Mouse (Mus musculus) thymus, adult 2 months (tissue): ENCODE measurements around the gene Thsd7b. TPM values are rescaled to one million over a fixed set of nuclear protein-coding genes. Genes with fewer than 3 reads are reported as not detected.
"Not testable (repeated sequence)": the region's sequence is repeated elsewhere in the genome, so short reads cannot be mapped to it uniquely, and the experiment has no call there.

Experiments used
- DNase-seq: peaks from one replicate; pipeline ENCODE4 v3.0.0; 2021
- H3K27ac ChIP-seq: fragments of 200-500 bp; 2 replicates; pipeline ENCODE4 v1.5.1; 2012; ENCODE audit warnings: low read length, control low read depth; ENCODE audit not compliant: control insufficient read depth, insufficient read depth
- H3K27me3 ChIP-seq: fragments of 200-500 bp; 2 replicates; pipeline ENCODE4 v1.6.1; 2012; ENCODE audit warnings: mild to moderate bottlenecking, low read length, moderate library complexity, mixed read lengths; ENCODE audit not compliant: control insufficient read depth, insufficient read depth
- H3K36me3 ChIP-seq: fragments of 200-500 bp; 2 replicates; pipeline ENCODE4 v1.6.1; 2012; ENCODE audit warnings: mild to moderate bottlenecking, low read length, moderate library complexity; ENCODE audit not compliant: control insufficient read depth, insufficient read depth
- H3K4me1 ChIP-seq: fragments of 200-500 bp; replicated peaks from 2 replicates; pipeline ENCODE4 v1.6.1; 2012; ENCODE audit warnings: low read length; ENCODE audit not compliant: control insufficient read depth, insufficient read depth
- H3K4me3 ChIP-seq: fragments of 200-500 bp; 2 replicates; pipeline ENCODE4 v1.5.1; 2012; ENCODE audit warnings: mild to moderate bottlenecking, low read length, control low read depth, moderate library complexity; ENCODE audit not compliant: control insufficient read depth, insufficient read depth
- CTCF ChIP-seq: fragments of 200-500 bp; IDR thresholded peaks from 2 replicates; pipeline ENCODE4 v1.5.1; 2012; ENCODE audit warnings: mild to moderate bottlenecking, control low read depth, low read length, moderate library complexity, borderline replicate concordance; ENCODE audit not compliant: control insufficient read depth, poor library complexity, insufficient read depth; ENCODE audit errors: extremely low read depth
- POLR2A ChIP-seq: fragments of 200-500 bp; IDR thresholded peaks from 2 replicates; pipeline ENCODE4 v1.6.1; 2012; ENCODE audit warnings: mild to moderate bottlenecking, low read length, control low read depth, moderate library complexity; ENCODE audit not compliant: control insufficient read depth, poor library complexity, insufficient read depth; ENCODE audit errors: extremely low read depth
- WGBS: fragments of 180-500 bp; shearing (Covaris S2); methylation state at CpG from one replicate; pipeline ENCODE4 v1.1.7; 2018; 5-methylcytosine and 5-hydroxymethylcytosine counted together
- polyA plus RNA-seq: library from polyadenylated mRNA; depleted of rRNA; stranded (reverse); fragments of >200 nt; gene quantifications from 2 replicates; pipeline ENCODE4 v1.2.3, GENCODE M21; 2012

Gene Thsd7b
- polyA plus RNA-seq, 1 experiment = 0.55 TPM

- no peak for TF ChIP-seq POLR2A
- TF ChIP-seq CTCF = no peak
- H3K27ac ChIP-seq = no peak overlapping the region
- H3K36me3 ChIP-seq = no peaks in the 10 kb centered on the region
- no peak overlapping the region for H3K4me3 ChIP-seq
- WGBS = 23% methylated on average over 3 of the region's 3 CpGs
- H3K27me3 ChIP-seq = no peaks in the 10 kb centered on the region
- no peak for DNase-seq
- no peaks in the 10 kb centered on the region for H3K4me1 ChIP-seq
Observed at GRCm38 (mm10) chr1:129608395-129608794, 335.3 kb downstream of the Thsd7b start.

- Histone ChIP-seq H3K4me3 (no peak overlapping the region), H3K36me3 (no peaks in the 10 kb centered on the region), H3K27me3 (no peaks in the 10 kb centered on the region), H3K4me1 (no peaks in the 10 kb centered on the region), H3K27ac (no peak overlapping the region)
- no peak for TF ChIP-seq CTCF
- TF ChIP-seq POLR2A = no peak
- 12% methylated on average over 1 of the region's 1 CpGs for WGBS
- DNase-seq = no peak
Observed at GRCm38 (mm10) chr1:129616080-129616479, 343.0 kb downstream of the Thsd7b start.

- no peaks in the 10 kb centered on the region for H3K36me3 ChIP-seq
- 92% methylated on average over 7 of the region's 7 CpGs for WGBS
- no peak for TF ChIP-seq CTCF
- no peak for TF ChIP-seq POLR2A
- no peaks in the 10 kb centered on the region for H3K27me3 ChIP-seq
- H3K27ac ChIP-seq = no peak overlapping the region
- H3K4me3 ChIP-seq = no peak overlapping the region
- H3K4me1 ChIP-seq = no peaks in the 10 kb centered on the region
- DNase-seq = no peak
Observed at GRCm38 (mm10) chr1:129619440-129620301, 346.6 kb downstream of the Thsd7b start.

- no peak for DNase-seq
- Histone ChIP-seq H3K27ac (no peak overlapping the region), H3K4me3 (no peak overlapping the region), H3K36me3 (no peaks in the 10 kb centered on the region), H3K27me3 (no peaks in the 10 kb centered on the region), H3K4me1 (no peaks in the 10 kb centered on the region)
- 34% methylated on average over 6 of the region's 6 CpGs for WGBS
- TF ChIP-seq CTCF (no peak), POLR2A (no peak)
Observed at GRCm38 (mm10) chr1:129624519-129624918, 351.4 kb downstream of the Thsd7b start.

DNA sequence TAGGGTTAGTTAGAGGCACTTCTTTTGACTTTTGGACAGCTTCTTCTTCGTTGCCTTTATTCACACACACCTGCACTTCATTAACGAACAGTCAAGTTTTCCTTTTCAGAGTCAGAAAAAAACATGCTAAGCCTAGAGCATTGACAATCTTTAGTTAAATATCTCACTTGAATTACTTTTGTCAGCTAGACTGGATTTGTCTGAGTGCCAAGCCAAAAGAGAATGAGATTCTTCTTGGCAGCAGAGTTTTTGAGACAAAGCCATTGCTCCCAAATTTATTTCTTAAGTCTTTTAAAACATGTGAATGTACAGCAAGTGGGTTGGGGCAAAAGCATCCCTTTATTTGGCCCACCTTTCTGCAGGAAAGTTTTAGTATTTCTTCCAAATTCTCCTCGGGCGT is 362.0 kb downstream of the Thsd7b start:
- Histone ChIP-seq H3K36me3 (no peaks in the 10 kb centered on the region), H3K4me1 (no peaks in the 10 kb centered on the region)
- 91% methylated on average over 4 of the region's 4 CpGs for WGBS

GRCm38 (mm10) chr1:129644252-129644861 is 371.3 kb downstream of the Thsd7b start:
- H3K27ac ChIP-seq = no peak overlapping the region
- no peaks in the 10 kb centered on the region for H3K4me1 ChIP-seq
- no peaks in the 10 kb centered on the region for H3K27me3 ChIP-seq
- 92% methylated on average over 8 of the region's 8 CpGs for WGBS
- H3K4me3 ChIP-seq = no peak overlapping the region
- H3K36me3 ChIP-seq = no peaks in the 10 kb centered on the region
- DNase-seq = no peak
- TF ChIP-seq POLR2A (no peak), CTCF (no peak)

More for the DNA sequence above, 362.0 kb downstream of the Thsd7b start:
- TF ChIP-seq POLR2A (no peak), CTCF (no peak)
- no peak for DNase-seq
- no peaks in the 10 kb centered on the region for H3K27me3 ChIP-seq
- H3K27ac ChIP-seq = no peak overlapping the region
- no peak overlapping the region for H3K4me3 ChIP-seq

GRCm38 (mm10) chr1:129651448-129651847 is 378.3 kb downstream of the Thsd7b start:
- not testable (repeated sequence) for DNase-seq
- WGBS = 64% methylated on average over 6 of the region's 6 CpGs

More at GRCm38 (mm10) chr1:129651448-129651847, 378.3 kb downstream of the Thsd7b start:
- not testable (repeated sequence) for H3K4me3 ChIP-seq, H3K27me3 ChIP-seq, H3K4me1 ChIP-seq, H3K36me3 ChIP-seq, H3K27ac ChIP-seq
